Mouse (Mus musculus): ENCODE results near the gene Rbp1.

DNA sequence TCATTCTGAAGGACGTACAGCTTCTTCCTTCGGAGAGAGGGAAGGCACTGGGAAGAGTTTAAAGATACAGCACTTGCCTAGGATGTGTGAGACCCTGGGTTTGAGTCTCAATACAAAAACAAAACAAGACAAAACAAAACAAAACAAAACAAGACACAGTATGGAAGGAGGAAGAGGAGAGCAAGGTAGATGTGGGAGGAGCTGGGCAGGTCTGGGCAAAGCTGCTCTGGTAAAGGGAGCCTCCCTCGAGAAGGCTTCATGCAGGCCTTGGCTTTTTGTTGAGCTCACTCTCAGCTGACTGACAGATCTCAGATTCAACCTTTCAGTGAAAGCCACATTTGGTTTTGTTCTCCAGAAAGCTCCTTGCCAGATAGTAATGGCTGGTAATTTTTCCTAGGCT lies 63.1 kb downstream of the Rbp1 start, which contains the start of gene Rbp2:
- no peak for TF ChIP-seq CTCF (conservative IDR thresholded peaks at IDR 0.05; ENCODE audit: low read length)
- TF ChIP-seq NANOG (IDR thresholded peaks at IDR 0.05; ENCODE audit: borderline replicate concordance, low read length) = no peak
